Mouse (Mus musculus) macrophage (primary cell): ENCODE data around the gene Ube2l3. TPM values are rescaled to one million over a fixed set of nuclear protein-coding genes. Genes with fewer than 3 reads are reported as not detected.
"Not testable (repeated sequence)": the region's sequence is repeated elsewhere in the genome, so short reads cannot be mapped to it uniquely, and the experiment has no call there.

Experiments
- H3K27ac ChIP-seq: fragments of 350-480 bp; formaldehyde crosslinking; 2 replicates; pipeline ENCODE4 v1.9.0; 2021
- H3K36me3 ChIP-seq: fragments of 350-480 bp; formaldehyde crosslinking; 2 replicates; pipeline ENCODE4 v1.9.0; 2021; ENCODE audit errors: inconsistent target
- H3K4me3 ChIP-seq: fragments of 350-480 bp; formaldehyde crosslinking; 2 replicates; pipeline ENCODE4 v1.9.0; 2021; ENCODE audit errors: inconsistent target
- H3K79me2 ChIP-seq: fragments of 350-480 bp; formaldehyde crosslinking; 2 replicates; pipeline ENCODE4 v1.9.0; 2021; ENCODE audit errors: inconsistent target
- WGBS: methylation state at CpG from one replicate; pipeline ENCODE4 v1.1.7; 2026; ENCODE audit warnings: inconsistent platforms; ENCODE audit not compliant: missing documents; 5-methylcytosine and 5-hydroxymethylcytosine counted together
- polyA plus RNA-seq: library from polyadenylated mRNA; stranded (reverse); fragments of 250-400 nt; gene quantifications from 3 replicates; pipeline ENCODE4 v1.2.4, GENCODE M21; 2018; ENCODE audit warnings: inconsistent platforms

Ube2l3 gene
- polyA plus RNA-seq, 1 experiment from 2014 or later, result 529 TPM

GRCm38 (mm10) chr16:17185475-17185874 lies 17.0 kb downstream of the Ube2l3 start:
- Histone ChIP-seq H3K4me3 (no peak overlapping the region), H3K79me2 (peaks cover 89% of the 10 kb centered on the region), H3K36me3 (no peaks in the 10 kb centered on the region; the same call in 1 of the 2 replicates), H3K27ac (no peak overlapping the region)

- no peaks in the 10 kb centered on the region; the same call in 1 of the 2 replicates for H3K36me3 ChIP-seq
- peaks cover 89% of the 10 kb centered on the region for H3K79me2 ChIP-seq
- WGBS, result 90% methylated on average over 3 of the region's 3 CpGs
- H3K4me3 ChIP-seq, result no peak overlapping the region
- peak overlapping the region; percentile 98 for H3K27ac ChIP-seq
Measured at GRCm38 (mm10) chr16:17183003-17183402, 19.4 kb downstream of the Ube2l3 start.

DNA sequence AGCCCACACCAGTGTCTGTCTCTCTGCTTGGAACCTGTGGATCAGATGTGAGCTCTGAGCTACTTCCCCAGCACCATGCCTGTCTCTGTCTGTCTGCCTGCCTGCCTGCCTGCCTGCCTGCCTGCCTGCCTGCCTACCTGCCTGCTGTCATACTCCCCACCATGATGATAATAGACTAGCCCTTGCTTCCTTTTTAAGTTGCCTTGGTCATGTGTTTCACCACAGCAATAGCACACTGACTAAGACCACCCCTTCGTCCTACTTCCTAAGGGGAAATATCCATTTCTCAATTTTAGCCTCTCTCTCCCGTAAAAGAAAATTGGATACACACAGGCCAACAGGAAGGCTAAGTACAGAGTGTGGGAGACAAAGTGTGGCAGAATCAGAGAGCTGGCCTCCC lies 20.3 kb downstream of the Ube2l3 start:
- Histone ChIP-seq H3K79me2 (peaks cover 89% of the 10 kb centered on the region), H3K4me3 (no peak overlapping the region), H3K27ac (peak overlapping the region; percentile 98), H3K36me3 (no peaks in the 10 kb centered on the region; the same call in 1 of the 2 replicates)
- 9% methylated on average over 2 of the region's 2 CpGs for WGBS

GRCm38 (mm10) chr16:17181382-17181781 lies 21.1 kb downstream of the Ube2l3 start:
- Histone ChIP-seq H3K27ac (peak overlapping the region; percentile 98), H3K36me3 (no peaks in the 10 kb centered on the region; the same call in 1 of the 2 replicates), H3K79me2 (peaks cover 89% of the 10 kb centered on the region), H3K4me3 (no peak overlapping the region)
- WGBS, result 6% methylated on average over 4 of the region's 4 CpGs

GRCm38 (mm10) chr16:17179706-17180105 lies 22.7 kb downstream of the Ube2l3 start:
- Histone ChIP-seq H3K79me2 (peaks cover 89% of the 10 kb centered on the region), H3K36me3 (peaks cover 15% of the 10 kb centered on the region; the same call in 1 of the 2 replicates), H3K27ac (peak overlapping the region; percentile 98), H3K4me3 (no peak overlapping the region)
- WGBS, result 81% methylated on average over 3 of the region's 3 CpGs

DNA sequence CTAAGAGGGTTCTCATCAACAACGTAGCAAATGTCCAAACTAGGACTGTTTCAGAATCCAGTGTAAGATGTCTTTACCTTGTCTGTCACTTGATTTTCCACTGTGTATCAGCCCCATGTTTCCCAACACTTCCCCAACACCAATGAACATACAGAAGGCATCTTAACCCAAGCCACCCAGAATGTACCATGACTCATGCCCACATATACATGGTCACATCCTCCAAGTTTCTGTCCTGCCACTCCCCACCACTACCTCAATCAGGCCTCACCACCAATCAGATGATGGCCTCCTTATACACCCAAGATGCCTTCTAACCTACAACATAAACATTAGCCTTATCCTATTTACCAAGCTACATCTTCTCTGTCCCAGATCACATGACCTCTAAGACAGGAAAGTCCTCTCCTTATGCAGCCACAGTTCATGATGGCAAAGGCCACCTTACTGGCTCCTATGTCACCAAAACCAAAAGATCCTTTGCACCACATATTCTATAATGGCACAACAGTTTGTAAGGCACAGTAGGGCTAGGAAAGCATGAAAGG lies 24.8 kb downstream of the Ube2l3 start:
- Histone ChIP-seq H3K36me3 (peaks cover 25% of the 10 kb centered on the region; the same call in 1 of the 2 replicates), H3K27ac (peak overlapping the region; percentile 15; the same call in 1 of the 2 replicates), H3K79me2 (peaks cover 89% of the 10 kb centered on the region), H3K4me3 (no peak overlapping the region)
- 70% methylated on average over 1 of the region's 1 CpGs for WGBS

DNA sequence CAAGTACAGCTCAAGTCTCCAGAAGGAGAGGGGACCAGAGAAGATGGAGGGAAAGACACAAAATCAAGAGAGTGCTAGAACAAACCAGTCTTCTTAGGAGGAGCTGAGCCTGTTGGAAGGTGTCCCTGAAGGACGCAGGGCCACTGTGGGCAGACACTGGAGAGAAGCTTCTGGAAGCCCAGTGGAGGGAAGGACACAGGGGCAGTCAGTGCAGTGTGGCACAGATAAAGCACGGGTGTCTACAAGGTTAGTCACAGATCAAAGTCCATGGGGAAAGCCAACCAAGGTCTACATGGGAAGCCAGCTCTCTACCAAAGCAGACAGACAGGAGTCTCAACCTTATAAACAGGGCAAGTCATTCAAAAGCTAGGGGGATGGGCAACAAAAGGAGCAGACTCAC lies 26.7 kb downstream of the Ube2l3 start:
- Histone ChIP-seq H3K4me3 (no peak overlapping the region), H3K79me2 (peaks cover 100% of the 10 kb centered on the region), H3K27ac (no peak overlapping the region), H3K36me3 (peaks cover 37% of the 10 kb centered on the region; the same call in 1 of the 2 replicates)
- 90% methylated on average over 2 of the region's 2 CpGs for WGBS

DNA sequence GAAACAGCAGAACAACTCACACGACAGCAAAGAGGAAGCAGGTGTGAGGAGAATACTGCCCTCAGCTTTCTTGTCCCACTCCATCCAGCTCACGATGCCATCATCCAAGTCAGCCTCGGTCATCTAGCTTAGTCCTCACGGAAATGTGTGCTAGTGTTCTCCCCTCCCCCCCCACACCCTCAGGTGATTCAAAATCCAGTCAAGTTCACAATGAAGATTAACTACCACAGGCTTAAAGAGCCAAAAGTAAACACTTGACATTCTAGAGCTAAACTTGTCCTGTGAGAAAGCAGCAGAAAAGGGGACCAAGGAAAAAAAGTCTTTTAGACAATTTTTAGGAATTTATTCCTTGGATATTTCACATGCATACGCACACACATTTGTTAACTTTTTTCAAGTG lies 34.4 kb downstream of the Ube2l3 start:
- H3K36me3 ChIP-seq, result peaks cover 51% of the 10 kb centered on the region
- H3K27ac ChIP-seq, result no peak overlapping the region
- 95% methylated on average over 5 of the region's 5 CpGs for WGBS
- peaks cover 100% of the 10 kb centered on the region for H3K79me2 ChIP-seq
- no peak overlapping the region for H3K4me3 ChIP-seq

- H3K36me3 ChIP-seq, result peaks cover 45% of the 10 kb centered on the region
- H3K79me2 ChIP-seq, result peaks cover 100% of the 10 kb centered on the region
- no peak overlapping the region for H3K4me3 ChIP-seq
- H3K27ac ChIP-seq, result no peak overlapping the region
Measured at GRCm38 (mm10) chr16:17167179-17167578, 35.3 kb downstream of the Ube2l3 start.

DNA sequence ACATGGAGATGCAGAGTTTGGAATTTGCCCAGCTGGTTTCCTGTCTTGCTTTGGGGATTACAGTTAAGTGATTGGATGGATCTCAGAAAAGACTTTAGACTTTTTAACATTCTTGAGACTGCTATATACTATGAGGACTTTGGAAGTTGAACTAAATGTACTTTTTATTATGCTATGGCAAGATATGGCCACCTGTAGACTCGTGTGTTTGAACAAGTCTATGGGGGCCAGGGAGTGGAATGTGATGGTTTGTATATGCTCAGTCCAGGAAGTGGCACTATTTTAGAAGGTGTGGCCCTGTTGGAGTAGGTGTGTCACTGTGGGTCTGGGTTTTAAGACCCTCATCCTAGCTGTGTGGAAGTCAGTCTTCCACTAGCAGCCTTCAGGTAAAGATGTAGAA lies 37.0 kb downstream of the Ube2l3 start:
- H3K79me2 ChIP-seq, result peaks cover 100% of the 10 kb centered on the region
- H3K27ac ChIP-seq, H3K4me3 ChIP-seq: not testable (repeated sequence)
- peaks cover 38% of the 10 kb centered on the region for H3K36me3 ChIP-seq
- 100% methylated on average over 1 of the region's 1 CpGs for WGBS

DNA sequence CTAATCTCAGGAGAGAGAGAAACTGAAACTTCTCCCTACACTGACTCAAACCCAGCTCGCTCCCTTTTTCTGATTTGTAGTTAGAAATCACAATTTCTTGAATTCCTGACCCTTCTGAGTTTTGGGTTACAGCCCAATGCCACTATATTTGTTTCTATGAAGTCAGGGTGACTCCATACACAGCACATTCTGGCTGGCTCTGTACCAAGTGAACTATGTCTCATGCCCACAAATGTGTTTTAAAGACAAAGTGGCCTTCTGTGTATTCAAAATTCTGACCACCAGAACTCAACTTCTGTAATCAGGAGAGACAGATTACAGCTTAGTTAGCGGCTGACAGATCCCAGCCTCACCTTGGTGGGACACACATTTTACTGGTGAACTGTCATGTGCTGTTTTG lies 48.1 kb downstream of the Ube2l3 start:
- Histone ChIP-seq H3K79me2 (peaks cover 32% of the 10 kb centered on the region), H3K4me3 (no peak overlapping the region), H3K27ac (no peak overlapping the region), H3K36me3 (peaks cover 59% of the 10 kb centered on the region)
- WGBS, result 96% methylated on average over 2 of the region's 2 CpGs

GRCm38 (mm10) chr16:17151874-17152273 lies 50.6 kb downstream of the Ube2l3 start:
- H3K36me3 ChIP-seq, result peaks cover 35% of the 10 kb centered on the region

DNA sequence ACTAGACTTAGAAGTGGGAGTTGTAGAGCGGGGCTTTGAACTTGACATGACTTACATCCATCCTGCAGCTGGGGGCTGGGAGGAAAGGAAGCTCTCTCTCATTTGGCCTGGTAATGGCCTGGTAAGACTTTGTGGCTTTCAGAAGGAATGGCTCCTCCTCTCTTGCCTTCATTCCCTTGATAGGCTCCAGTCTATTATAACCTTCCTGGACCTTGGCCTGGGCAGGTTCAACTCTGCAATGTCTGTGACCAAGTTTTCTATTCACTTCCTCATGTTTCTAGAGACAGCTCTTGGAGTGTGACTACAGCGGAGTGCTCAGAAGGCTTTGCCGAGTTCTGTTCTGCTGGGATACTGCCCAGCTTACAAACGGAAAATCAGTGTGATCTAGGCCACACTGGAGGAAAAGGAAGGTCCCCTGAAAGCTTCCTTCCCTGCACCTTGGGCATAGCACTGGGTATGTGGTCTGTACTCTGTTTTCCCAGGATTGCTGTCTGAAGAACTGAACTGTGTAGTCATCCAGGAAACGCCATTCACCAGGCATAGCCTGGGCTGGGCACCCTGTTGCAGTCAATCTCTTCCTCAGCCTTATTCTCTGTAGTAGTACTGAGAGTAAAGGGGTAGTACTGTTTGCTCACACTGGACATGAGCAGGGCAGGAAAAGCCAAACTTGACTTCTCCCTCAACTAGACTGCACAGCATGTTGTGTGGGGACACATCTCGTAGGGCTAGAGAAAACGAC lies 51.8 kb downstream of the Ube2l3 start:
- peaks cover 28% of the 10 kb centered on the region for H3K36me3 ChIP-seq
- H3K27ac ChIP-seq, result no peak overlapping the region
- WGBS, result 82% methylated on average over 7 of the region's 7 CpGs
- H3K79me2 ChIP-seq, result no peaks in the 10 kb centered on the region; the same call in 1 of the 2 replicates
- no peak overlapping the region for H3K4me3 ChIP-seq

More at GRCm38 (mm10) chr16:17151874-17152273, 50.6 kb downstream of the Ube2l3 start:
- 98% methylated on average over 4 of the region's 4 CpGs for WGBS
- Histone ChIP-seq H3K4me3 (no peak overlapping the region), H3K79me2 (peaks cover 8% of the 10 kb centered on the region; the same call in 1 of the 2 replicates), H3K27ac (no peak overlapping the region)

- Histone ChIP-seq H3K79me2 (no peaks in the 10 kb centered on the region), H3K27ac (no peak overlapping the region), H3K4me3 (no peak overlapping the region), H3K36me3 (peaks cover 7% of the 10 kb centered on the region; the same call in 1 of the 2 replicates)
- 67% methylated on average over 15 of the region's 16 CpGs for WGBS
Measured at GRCm38 (mm10) chr16:17148084-17148483, 54.4 kb downstream of the Ube2l3 start.

DNA sequence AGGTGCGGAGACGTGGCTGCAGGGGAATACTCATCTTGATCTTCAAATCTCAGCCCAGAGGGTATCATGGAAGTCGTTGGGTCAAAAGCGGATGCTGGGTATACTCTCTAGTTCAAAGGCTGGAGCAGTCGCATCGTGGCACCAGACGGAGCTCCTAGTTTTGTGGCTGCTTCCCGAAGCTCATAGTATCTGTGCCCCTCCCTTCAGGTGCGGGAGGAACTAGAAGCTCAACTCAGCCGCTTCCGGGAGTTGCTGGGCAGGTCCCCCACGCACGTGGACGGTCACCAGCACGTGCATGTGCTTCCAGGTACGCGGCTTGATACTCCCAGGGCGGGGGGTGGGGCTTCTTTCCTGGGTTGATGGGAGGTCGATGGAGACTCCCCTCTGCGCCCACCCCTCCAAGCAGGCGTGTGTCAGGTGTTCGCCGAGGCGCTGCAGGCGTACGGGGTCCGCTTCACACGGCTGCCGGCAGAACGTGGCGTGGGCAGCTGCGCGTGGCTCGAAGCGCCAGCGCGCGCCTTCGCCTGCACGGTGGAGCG lies 55.0 kb downstream of the Ube2l3 start:
- H3K27ac ChIP-seq, result no peak overlapping the region
- H3K4me3 ChIP-seq, result peak overlapping the region; percentile 44
- H3K79me2 ChIP-seq, result no peaks in the 10 kb centered on the region
- 7% methylated on average over 41 of the region's 41 CpGs for WGBS
- H3K36me3 ChIP-seq, result 0 out of 2 replicates have a peak, but pooled peaks cover under 1% of the 10 kb centered on the region
